Mouse (Mus musculus): ENCODE measurements around the gene Ica1.

Ica1 gene

DNA sequence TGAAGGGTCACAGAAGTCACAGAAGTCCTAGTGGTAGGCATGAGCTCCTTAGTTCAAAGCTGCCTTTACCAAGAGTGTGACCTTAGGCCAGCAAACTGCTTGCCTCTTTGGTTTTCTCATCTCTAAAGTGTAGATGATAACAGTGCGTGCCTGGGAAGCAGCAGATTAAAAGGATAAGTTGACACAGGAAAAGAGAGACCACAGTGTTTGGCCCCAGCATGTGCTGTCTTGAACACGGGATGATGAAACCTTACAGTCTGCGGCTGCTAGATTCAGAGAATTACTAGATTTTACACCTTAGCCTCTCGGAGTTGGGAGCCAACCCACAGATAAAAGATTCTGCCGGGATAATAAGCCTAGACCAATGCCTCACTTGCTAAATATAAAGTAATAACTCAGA lies 137.4 kb downstream of the Ica1 start:
- no peak for DNase-seq

DNA sequence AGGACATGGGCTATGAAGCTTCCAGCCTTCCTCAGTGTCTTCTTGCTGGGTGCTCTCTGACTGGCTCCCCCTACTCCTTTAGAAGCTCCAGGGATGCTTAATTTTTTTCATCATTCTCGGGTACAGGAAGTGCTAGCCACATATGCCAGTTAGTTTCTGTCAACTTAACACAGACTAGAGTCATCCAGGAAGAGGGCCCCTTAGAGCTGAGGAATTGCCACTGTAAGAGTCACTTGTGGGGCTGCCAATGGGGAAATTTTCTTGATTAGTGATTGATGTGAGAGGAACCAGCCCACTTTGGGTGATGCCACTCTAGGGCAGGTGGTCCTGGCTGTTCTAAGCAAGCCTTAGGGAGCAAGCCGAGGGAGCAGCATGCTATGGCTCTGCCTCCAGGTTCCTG lies 138.8 kb downstream of the Ica1 start:
- no peak for DNase-seq

DNA sequence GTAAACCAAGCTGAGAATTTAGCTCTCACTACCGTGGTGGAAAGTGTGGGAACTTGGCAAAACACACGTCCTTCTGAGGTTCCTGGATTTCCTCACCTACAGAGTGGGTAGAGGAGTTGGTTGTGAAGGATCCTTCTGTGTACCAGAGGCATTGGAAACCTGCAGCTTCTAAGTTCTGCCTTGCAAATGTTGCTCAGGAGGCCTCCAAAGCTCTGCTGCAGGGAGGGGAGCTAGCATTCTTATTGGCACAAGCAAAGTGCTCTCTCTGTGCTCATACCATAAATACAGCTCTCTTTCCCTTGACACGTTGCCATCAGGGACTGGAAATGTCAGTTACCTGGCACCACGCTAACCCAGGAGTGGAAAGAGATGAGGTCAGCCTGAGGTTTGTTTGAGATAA lies 139.4 kb downstream of the Ica1 start:
- peak in 1 of 2 experiments; percentile 39 for DNase-seq

DNA sequence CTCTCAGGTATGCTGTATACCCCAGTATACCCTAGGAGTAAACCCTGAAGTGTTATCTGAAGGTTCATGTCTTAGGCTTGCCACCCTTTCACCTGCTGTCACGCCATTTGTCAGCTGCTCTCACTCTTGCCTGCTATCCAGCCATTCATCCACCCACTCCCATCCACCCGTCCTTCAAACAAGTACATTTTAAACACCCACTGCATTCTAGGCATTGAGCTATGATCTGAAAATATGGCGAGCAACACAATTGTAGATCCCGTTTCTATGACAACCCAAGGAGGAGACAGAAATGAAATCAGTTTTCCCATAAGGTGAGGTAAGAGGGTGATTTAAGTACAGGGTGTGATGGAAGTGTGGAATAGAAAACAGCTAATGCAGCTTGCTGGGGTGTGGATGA lies 140.2 kb downstream of the Ica1 start:
- no peak for DNase-seq

DNA sequence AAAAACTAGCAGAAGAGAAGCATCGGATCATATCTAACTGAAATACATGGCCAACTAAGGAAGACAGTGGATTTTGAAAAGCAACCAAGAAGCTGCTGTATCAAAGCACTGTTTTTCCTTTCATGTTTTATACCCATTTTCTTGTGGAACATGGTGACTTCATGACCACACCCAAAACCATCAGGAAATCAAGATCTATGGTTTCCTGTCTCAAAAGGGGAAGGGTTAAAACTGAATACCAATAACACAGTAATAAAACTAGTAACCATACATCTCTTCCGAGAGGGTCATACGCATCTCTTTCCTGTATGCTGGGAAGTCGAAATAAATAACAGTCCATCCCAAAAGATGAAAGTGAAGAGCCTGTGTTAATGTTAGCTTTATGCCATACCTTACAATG lies 145.6 kb downstream of the Ica1 start:
- DNase-seq = no peak

DNA sequence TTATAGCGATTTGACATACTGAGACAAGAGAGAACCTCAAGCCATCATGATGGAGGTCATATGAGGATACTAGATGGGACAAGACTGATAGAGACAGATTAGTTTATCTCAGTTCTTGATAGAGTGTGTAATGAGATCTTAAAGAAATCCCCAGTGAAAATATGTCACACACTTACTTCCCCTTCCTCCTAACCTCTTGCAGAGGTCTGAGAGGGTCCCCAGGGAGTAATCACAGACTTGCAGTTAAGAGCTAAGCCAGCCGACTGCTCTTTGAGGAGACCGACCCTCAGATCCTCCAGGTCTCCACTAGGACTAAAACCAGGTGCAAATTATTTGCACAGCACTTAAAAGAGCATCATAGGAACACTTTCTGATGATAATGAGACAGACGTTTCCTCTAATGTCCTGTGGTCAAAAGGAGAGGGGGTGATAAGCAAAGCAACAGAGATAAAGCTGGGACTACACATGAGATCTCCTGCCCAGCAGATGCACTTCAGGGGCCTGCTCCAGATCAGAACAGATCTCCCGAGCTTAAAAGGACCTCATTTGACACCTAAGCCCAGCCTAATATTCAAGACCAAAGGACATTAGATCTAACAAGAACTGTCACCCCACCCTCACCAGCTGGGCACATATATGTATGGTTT lies 146.2 kb downstream of the Ica1 start:
- no peak for DNase-seq

DNA sequence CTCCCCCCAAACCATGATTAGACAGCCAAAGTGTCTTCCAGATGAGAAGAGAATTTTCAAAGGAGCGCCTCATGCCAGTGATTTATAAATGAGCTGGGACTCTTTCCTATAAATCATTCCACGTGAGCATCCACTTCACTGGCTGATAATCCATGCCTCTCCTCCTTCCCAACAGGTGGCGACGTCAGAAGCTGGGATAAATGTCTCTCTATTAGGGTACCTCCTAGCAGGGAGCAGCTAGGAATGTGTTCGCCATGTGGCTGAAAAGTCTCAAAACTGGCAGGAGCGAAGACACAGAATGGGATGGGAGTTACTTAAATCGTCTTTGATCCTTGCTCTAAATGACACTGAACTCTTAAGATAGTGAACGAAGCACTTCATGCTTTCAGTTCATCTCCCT lies 146.9 kb downstream of the Ica1 start:
- DNase-seq = no peak

DNA sequence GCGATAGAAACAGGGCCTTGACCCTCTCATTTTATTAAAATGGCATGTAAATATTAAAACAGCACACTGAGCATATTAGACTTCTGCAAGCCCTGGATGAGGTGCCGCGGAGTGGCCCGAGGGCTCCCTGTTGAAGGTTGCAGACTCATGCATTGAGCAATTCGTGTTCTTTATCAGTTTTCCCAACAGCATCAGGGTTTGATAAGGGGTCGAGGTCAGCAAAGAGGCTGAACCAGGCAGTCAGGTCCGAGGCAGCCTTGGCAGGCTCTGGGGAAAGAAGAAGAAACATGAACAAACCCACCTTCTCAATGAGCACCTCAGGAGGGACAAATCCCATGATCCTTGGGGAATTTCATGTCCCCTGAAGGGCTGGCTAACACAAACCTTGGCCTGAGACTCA lies 147.8 kb downstream of the Ica1 start:
- no peak for DNase-seq

DNA sequence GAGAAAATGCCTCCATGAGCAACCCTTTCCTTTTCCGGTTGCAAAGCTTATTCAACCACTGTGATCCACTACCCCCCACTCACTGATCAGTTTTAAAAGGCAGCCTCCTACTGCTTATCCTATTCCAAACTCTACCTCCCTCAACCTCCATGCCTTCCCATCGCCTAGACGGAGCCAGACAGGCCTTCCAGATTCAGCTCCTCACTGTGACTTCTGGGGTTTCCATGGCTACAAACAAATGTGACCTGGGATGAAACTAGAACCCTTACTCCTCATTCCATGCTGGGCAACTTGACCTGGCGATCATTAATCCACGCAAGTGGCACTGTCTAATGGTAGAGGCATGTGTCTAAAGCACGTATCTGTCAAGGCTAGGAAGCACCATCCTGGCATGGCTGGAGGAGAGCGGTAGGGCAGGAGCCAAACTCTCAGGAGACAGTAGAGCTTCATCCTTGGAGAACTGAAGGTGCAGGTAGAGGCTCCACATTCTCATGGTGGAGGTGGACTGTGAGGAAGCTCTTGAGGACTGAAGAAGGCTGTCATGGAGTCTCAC lies 149.5 kb downstream of the Ica1 start:
- DNase-seq = no peak

DNA sequence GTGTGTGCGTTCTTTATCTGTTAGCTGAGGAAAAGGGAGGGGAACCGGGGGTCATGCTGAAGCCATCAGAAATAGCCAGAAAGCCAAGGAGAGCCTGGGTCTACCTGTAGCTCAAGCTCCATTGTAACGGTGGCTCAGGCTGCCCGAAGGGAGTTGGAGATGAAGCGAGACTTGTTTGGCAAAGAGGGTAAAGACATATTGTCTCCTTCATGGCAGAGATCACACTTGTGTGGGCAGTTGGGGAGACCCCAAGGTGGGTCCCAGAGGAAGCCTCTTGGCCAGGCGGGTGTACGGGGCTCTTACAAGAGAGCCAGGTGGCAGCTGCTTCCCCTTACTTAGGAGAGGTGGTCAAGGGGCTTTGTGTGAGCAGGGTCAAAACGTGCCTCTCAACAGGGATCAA lies 150.1 kb downstream of the Ica1 start:
- DNase-seq = no peak

DNA sequence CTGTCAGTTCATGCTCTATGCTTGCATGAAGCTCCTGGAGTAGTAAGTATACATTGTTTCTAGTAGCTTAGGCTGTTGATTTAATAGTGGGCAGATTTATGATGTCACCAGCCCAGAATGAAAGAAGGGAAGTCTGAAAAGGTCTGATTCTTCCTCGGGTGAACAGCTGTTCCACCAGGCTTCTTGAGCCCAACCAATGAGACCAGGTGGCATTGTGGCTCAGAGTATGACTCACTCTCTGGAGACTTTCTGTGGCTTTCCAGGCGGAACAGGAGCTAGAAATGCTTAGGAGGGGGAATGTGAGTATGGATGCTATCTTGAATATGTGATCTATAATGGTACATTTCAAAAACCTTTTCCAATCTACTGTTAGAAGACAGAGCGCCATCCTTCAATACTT lies 155.2 kb downstream of the Ica1 start:
- DNase-seq = no peak

DNA sequence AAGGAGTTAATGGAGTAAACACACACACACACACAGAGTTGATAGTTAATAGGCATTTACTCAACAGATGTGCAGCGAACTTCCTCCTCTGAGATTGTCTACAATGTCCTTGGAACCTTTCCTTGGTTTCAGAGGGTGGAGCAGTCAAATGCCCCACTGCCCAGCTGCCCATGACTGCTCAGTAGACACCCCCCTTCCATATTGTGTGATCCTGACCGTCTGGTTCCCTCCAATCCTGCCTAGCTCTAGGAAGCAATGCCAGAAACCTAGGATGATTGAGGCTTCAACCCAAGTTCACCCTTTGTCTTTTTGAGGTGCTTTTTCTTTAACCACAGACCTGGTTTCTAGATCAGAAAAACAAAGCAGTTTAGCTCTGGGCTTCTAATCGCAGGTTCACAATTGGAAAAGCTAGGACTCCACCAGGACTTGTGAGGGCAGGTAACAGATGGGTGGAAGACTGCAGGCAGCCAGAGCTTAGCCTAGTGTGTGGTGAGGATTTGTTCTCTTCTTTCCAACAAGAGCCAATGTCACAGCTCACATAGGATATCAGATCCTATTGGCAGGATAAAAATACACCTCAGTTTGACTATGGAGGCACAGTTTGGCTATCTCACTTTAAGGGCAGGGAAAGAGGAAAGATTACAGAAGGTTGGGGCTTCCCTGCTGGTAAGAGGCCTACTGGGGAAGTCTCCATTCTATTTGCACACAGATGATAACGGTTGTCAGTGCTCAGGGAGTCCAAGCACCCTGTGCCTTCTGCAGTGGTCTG lies 158.5 kb downstream of the Ica1 start:
- peak; percentile 61 to 76 for DNase-seq

DNA sequence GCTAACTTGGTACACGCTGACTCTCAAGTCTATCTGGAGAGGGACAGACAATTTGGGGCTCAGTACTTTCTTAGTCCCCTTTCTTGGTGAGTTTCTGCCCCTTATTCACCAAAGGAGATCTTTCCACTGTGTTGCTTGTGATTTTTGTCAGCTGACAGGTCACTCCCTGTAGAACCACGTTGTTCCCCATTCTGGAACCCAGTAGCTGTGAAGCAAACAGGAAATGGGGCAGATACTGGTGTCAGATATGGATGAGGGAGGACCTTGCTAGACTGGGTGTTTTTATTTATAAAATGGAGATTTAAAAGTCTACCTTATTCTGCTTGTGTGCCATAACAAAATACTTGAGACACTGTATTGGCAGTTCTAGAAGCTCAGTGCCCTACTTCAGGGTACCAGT lies 160.9 kb downstream of the Ica1 start:
- no peak for DNase-seq

DNA sequence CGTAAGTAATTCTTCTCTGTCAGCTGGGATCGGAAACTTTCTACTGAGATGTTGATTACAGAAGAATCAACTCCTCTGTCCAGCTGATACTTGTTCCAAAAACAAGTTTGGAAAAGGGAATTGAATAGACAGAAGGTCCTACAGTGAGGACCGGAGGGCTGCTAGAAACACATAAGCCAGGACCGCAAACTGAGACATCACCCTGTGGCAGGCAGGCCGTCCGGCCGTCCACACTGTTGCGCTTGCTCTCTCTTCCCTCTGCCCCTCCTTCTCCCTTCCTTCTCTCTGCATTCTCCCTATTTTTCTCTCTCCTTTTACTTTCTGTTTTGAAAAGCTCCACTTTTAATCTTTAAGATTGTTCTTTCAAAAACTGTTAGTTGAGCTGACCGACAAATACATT lies 186.6 kb downstream of the Ica1 start:
- peak; percentile 17 to 39 for DNase-seq

DNA sequence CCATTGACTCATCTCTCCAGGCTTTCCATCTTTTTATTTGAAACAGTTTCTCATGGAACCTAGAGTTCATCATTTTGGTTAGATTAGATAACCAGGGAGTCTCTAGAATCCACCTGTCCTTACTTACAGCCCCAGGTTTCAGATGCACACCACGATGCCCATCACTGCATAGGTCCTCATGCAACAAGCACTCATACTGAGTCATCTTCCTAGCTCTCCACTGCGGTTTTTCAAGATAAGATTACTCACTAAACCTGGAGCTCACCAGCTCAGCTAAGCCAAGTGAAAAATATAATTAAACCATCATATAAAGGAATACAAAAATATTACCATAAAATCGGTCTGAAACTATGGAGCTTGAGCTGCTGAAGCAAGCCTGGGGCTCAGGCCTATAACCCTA lies 194.4 kb downstream of the Ica1 start:
- no peak for DNase-seq

DNA sequence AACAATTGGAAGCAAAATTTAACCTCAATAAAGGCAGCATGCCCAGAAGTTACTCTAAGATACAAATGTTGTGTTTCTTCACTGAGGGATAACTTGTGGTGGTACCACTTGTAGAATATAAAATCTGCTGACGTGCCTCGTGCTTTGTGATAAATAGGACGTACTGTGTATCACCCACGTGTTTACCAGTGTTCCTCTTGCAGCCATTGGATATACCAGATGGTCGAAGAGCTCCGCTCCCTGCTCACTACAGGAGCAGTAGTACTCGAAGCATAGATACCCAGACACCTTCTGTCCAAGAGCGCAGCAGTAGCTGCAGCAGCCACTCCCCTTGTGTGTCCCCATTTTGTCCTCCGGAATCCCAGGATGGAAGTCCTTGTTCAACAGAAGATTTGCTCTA lies 195.9 kb downstream of the Ica1 start:
- peak; percentile 12 to 24 for DNase-seq
